Mouse (Mus musculus) ES-E14 (cell line): ENCODE data around the gene Asap2. TPM values are rescaled to one million over a fixed set of nuclear protein-coding genes. Genes with fewer than 3 reads are reported as not detected.

Experiments used
- DNase-seq: peaks from one replicate; pipeline ENCODE4 v3.0.0-alpha.2; 2013; ENCODE audit warnings: low read depth, low spot score
- H3K27ac ChIP-seq: 2 replicates; pipeline ENCODE4 v1.5.1; 2012; ENCODE audit warnings: low read depth, mild to moderate bottlenecking, low read length, moderate library complexity, mixed read lengths; ENCODE audit not compliant: poor library complexity, insufficient read depth, severe bottlenecking
- H3K36me3 ChIP-seq: 2 replicates; pipeline ENCODE4 v1.6.1; 2012; ENCODE audit warnings: mild to moderate bottlenecking, low read length, moderate library complexity, mixed read lengths; ENCODE audit not compliant: control insufficient read depth, poor library complexity, insufficient read depth, severe bottlenecking
- H3K4me1 ChIP-seq, 2 experiments: fragments of 150-350 bp in 1 of 2; sonication (generic) in 1 of 2; 2 replicates each; pipeline ENCODE4 v1.6.1; 2012; ENCODE audit warnings: low read length in 2 of 2, mild to moderate bottlenecking in 1 of 2, mixed read lengths in 1 of 2; ENCODE audit not compliant: control insufficient read depth in 2 of 2, insufficient read depth in 2 of 2, poor library complexity in 1 of 2
- H3K4me3 ChIP-seq, 2 experiments: fragments of 150-350 bp in 1 of 2; sonication (generic) in 1 of 2; 2 replicates each; pipeline ENCODE4 v1.5.1; 2012; ENCODE audit warnings: low read length in 2 of 2, low read depth in 1 of 2, mild to moderate bottlenecking in 1 of 2, mixed read lengths in 1 of 2; ENCODE audit not compliant: insufficient read depth in 1 of 2, poor library complexity in 1 of 2, severe bottlenecking in 1 of 2
- H3K9ac ChIP-seq: 2 replicates; pipeline ENCODE4 v1.6.1; 2012; ENCODE audit warnings: low read depth, mild to moderate bottlenecking, low read length, mixed read lengths; ENCODE audit not compliant: poor library complexity, insufficient read depth, severe bottlenecking
- H3K9me3 ChIP-seq: fragments of 150-350 bp; sonication (generic); 2 replicates; pipeline ENCODE4 v1.6.1; 2012; ENCODE audit warnings: low read depth, mild to moderate bottlenecking, low read length; ENCODE audit not compliant: control insufficient read depth, insufficient read depth
- CHD2 ChIP-seq: IDR thresholded peaks from 2 replicates; pipeline ENCODE4 v1.6.1; 2014; ENCODE audit warnings: mild to moderate bottlenecking, low read depth, low read length, inconsistent platforms
- HCFC1 ChIP-seq: IDR thresholded peaks from 2 replicates; pipeline ENCODE4 v1.6.1; 2012; ENCODE audit warnings: low read length, inconsistent platforms, borderline replicate concordance; ENCODE audit not compliant: insufficient read depth
- MAFK ChIP-seq: IDR thresholded peaks from 2 replicates; pipeline ENCODE4 v1.6.1; 2014; ENCODE audit warnings: mild to moderate bottlenecking, low read depth, low read length, inconsistent platforms; ENCODE audit not compliant: insufficient read depth
- ZC3H11A ChIP-seq: IDR thresholded peaks from 2 replicates; pipeline ENCODE4 v1.6.1; 2012; ENCODE audit warnings: low read depth, mild to moderate bottlenecking, inconsistent platforms, low read length, borderline replicate concordance
- ZNF384 ChIP-seq: IDR thresholded peaks from 2 replicates; pipeline ENCODE4 v1.6.1; 2012; ENCODE audit warnings: low read depth, low read length, inconsistent platforms
- in situ Hi-C, 2 experiments: fragments of 600-800 bp; cut with MboI; formaldehyde crosslinking; loops; one replicate each; pipeline ENCODE4 v1.15.1; 2025; ENCODE audit warnings: low sequenced_read_pairs in 2 of 2, inconsistent platforms in 1 of 2; ENCODE audit not compliant: unreplicated experiment in 2 of 2
- total RNA-seq: library from RNA; depleted of rRNA; stranded (reverse); fragments of 300-350 nt; gene quantifications from 2 replicates; pipeline ENCODE4 v1.2.3, GENCODE M21; 2012

Asap2 gene
- total RNA-seq, 1 experiment, result 6.8 TPM

GRCm38 (mm10) chr12:21268083-21268616 is 277.9 kb downstream of the Asap2 start:
- in situ Hi-C loops, result loop anchor here in 1 of 2 experiments (25.0 kb wide), 1 partner anchor 181 kb away; no protein-coding TSS in a partner anchor
- H3K4me1 ChIP-seq, result peaks cover 0 to 13% of the 10 kb centered on the region in 2 experiments; a peak in 2 of 4 replicates
- no peak for TF ChIP-seq HCFC1
- no peak for TF ChIP-seq MAFK
- H3K4me3 ChIP-seq, result no peak overlapping the region
- no peak for DNase-seq
- H3K9ac ChIP-seq, result no peak overlapping the region
- peaks cover 3% of the 10 kb centered on the region for H3K36me3 ChIP-seq
- H3K9me3 ChIP-seq, result no peaks in the 10 kb centered on the region
- no peak overlapping the region for H3K27ac ChIP-seq

- in situ Hi-C loops, result loop anchor here in 1 of 2 experiments (25.0 kb wide), 1 partner anchor 187 kb away; no protein-coding TSS in a partner anchor
- H3K4me1 ChIP-seq, result no peaks in the 10 kb centered on the region
- H3K4me3 ChIP-seq, result no peak overlapping the region
- TF ChIP-seq HCFC1 (no peak), MAFK (no peak), ZC3H11A (no peak), ZNF384 (no peak), CHD2 (no peak)
- no peaks in the 10 kb centered on the region for H3K9me3 ChIP-seq
- H3K9ac ChIP-seq, result no peak overlapping the region
- H3K27ac ChIP-seq, result no peak overlapping the region
- DNase-seq, result no peak
- peaks cover 4% of the 10 kb centered on the region for H3K36me3 ChIP-seq
Observed at GRCm38 (mm10) chr12:21274446-21274845, 284.2 kb downstream of the Asap2 start.

- H3K9ac ChIP-seq, result no peak overlapping the region
Observed at GRCm38 (mm10) chr12:21277352-21277864, 287.1 kb downstream of the Asap2 start.

GRCm38 (mm10) chr12:21284761-21285441 is 294.6 kb downstream of the Asap2 start, which contains the start of gene Cpsf3:
Gene Cpsf3 (plus strand): TSS chr12:21285391.
- Histone ChIP-seq H3K9me3 (no peaks in the 10 kb centered on the region), H3K4me3 (peak within 1 kb of the TSS; percentile 93 to 94), H3K27ac (peak within 1 kb of the TSS; percentile 73; the same call in 1 of the 2 replicates), H3K36me3 (no peaks in the 10 kb centered on the region), H3K9ac (peak within 1 kb of the TSS; percentile 92), H3K4me1 (peaks cover 0 to 3% of the 10 kb centered on the region in 2 experiments; a peak in 1 of 4 replicates)
- in situ Hi-C loops, result no loop called here
- TF ChIP-seq CHD2, result no peak
- TF ChIP-seq ZC3H11A, result no peak
- TF ChIP-seq ZNF384, result no peak
- TF ChIP-seq HCFC1, result no peak
- TF ChIP-seq MAFK, result no peak
- no peak for DNase-seq

More at GRCm38 (mm10) chr12:21277352-21277864, 287.1 kb downstream of the Asap2 start:
- in situ Hi-C loops, result no loop called here
- peaks cover 4% of the 10 kb centered on the region for H3K36me3 ChIP-seq
- H3K4me3 ChIP-seq, result no peak overlapping the region
- TF ChIP-seq MAFK (no peak), HCFC1 (no peak), CHD2 (no peak), ZNF384 (no peak), ZC3H11A (no peak)
- no peak for DNase-seq
- H3K4me1 ChIP-seq, result no peaks in the 10 kb centered on the region
- no peaks in the 10 kb centered on the region for H3K9me3 ChIP-seq
- H3K27ac ChIP-seq, result no peak overlapping the region
